Mouse (Mus musculus): ENCODE data around the gene Dennd2a. TPM values are rescaled to one million over a fixed set of nuclear protein-coding genes. Genes with fewer than 3 reads are reported as not detected.

Dennd2a gene
- polyA plus RNA-seq, 1 experiment from 2014 or later: 12.6 TPM

GRCm38 (mm10) chr6:39460040-39460439 lies 97.6 kb downstream of the Dennd2a start:
- Histone ChIP-seq H3K4me2 (no peak overlapping the region), H3K27ac (ENCODE audit: low read depth, low read length) (no peak overlapping the region), H3K36me3 (ENCODE audit: control insufficient read depth, insufficient read depth, low read length) (peaks cover 2% of the 10 kb centered on the region; the same call in 1 of the 2 replicates), H3K27me3 (replicated peaks; ENCODE audit: control insufficient read depth, insufficient read depth, low read length) (no peaks in the 10 kb centered on the region), H3K4me1 (replicated peaks; ENCODE audit: control insufficient read depth, insufficient read depth, low read length) (no peaks in the 10 kb centered on the region), H3K9me3 (ENCODE audit: control insufficient read depth, low read length) (no peaks in the 10 kb centered on the region), H3K4me3 (ENCODE audit: low read depth, low read length) (no peak overlapping the region), H3K9ac (ENCODE audit: low read depth, low read length) (no peak overlapping the region)
- no peak for DNase-seq (ENCODE audit: low spot score)
- WGBS: 92% methylated on average over 11 of the region's 11 CpGs
- ATAC-seq (replicated peaks; ENCODE audit: low FRiP score): no peak

GRCm38 (mm10) chr6:39455339-39456160 lies 102.1 kb downstream of the Dennd2a start:
- Histone ChIP-seq H3K27me3 (replicated peaks; ENCODE audit: control insufficient read depth, insufficient read depth, low read length) (no peaks in the 10 kb centered on the region), H3K9ac (ENCODE audit: low read depth, low read length) (no peak overlapping the region), H3K27ac (ENCODE audit: low read depth, low read length) (no peak overlapping the region), H3K9me3 (ENCODE audit: control insufficient read depth, low read length) (no peaks in the 10 kb centered on the region), H3K4me1 (replicated peaks; ENCODE audit: control insufficient read depth, insufficient read depth, low read length) (no peaks in the 10 kb centered on the region), H3K4me2 (no peak overlapping the region), H3K4me3 (ENCODE audit: low read depth, low read length) (no peak overlapping the region), H3K36me3 (ENCODE audit: control insufficient read depth, insufficient read depth, low read length) (peaks cover 2% of the 10 kb centered on the region; the same call in 1 of the 2 replicates)
- no peak for DNase-seq (ENCODE audit: low spot score)
- ATAC-seq (replicated peaks; ENCODE audit: low FRiP score): no peak
- 68% methylated on average over 8 of the region's 8 CpGs for WGBS

GRCm38 (mm10) chr6:39454616-39455015 lies 103.1 kb downstream of the Dennd2a start:
- DNase-seq (ENCODE audit: low spot score): no peak
- ATAC-seq (replicated peaks; ENCODE audit: low FRiP score): no peak
- 59% methylated on average over 2 of the region's 2 CpGs for WGBS
- Histone ChIP-seq H3K9me3 (ENCODE audit: control insufficient read depth, low read length) (no peaks in the 10 kb centered on the region), H3K4me3 (ENCODE audit: low read depth, low read length) (no peak overlapping the region), H3K4me1 (replicated peaks; ENCODE audit: control insufficient read depth, insufficient read depth, low read length) (no peaks in the 10 kb centered on the region), H3K27me3 (replicated peaks; ENCODE audit: control insufficient read depth, insufficient read depth, low read length) (no peaks in the 10 kb centered on the region), H3K36me3 (ENCODE audit: control insufficient read depth, insufficient read depth, low read length) (no peaks in the 10 kb centered on the region), H3K4me2 (no peak overlapping the region), H3K9ac (ENCODE audit: low read depth, low read length) (no peak overlapping the region), H3K27ac (ENCODE audit: low read depth, low read length) (no peak overlapping the region)

- no peaks in the 10 kb centered on the region for H3K27me3 ChIP-seq (replicated peaks; ENCODE audit: control insufficient read depth, insufficient read depth, low read length)
- H3K36me3 ChIP-seq (ENCODE audit: control insufficient read depth, insufficient read depth, low read length): no peaks in the 10 kb centered on the region
- no peak for ATAC-seq (replicated peaks; ENCODE audit: low FRiP score)
- no peak for DNase-seq (ENCODE audit: low spot score)
- no peaks in the 10 kb centered on the region for H3K4me1 ChIP-seq (replicated peaks; ENCODE audit: control insufficient read depth, insufficient read depth, low read length)
- no peak overlapping the region for H3K4me2 ChIP-seq
- H3K9ac ChIP-seq (ENCODE audit: low read depth, low read length): no peak overlapping the region
- no peak overlapping the region for H3K27ac ChIP-seq (ENCODE audit: low read depth, low read length)
- no peak overlapping the region for H3K4me3 ChIP-seq (ENCODE audit: low read depth, low read length)
- WGBS: 86% methylated on average over 4 of the region's 4 CpGs
- H3K9me3 ChIP-seq (ENCODE audit: control insufficient read depth, low read length): no peaks in the 10 kb centered on the region
Measured at GRCm38 (mm10) chr6:39453564-39453963, 104.1 kb downstream of the Dennd2a start.

DNA sequence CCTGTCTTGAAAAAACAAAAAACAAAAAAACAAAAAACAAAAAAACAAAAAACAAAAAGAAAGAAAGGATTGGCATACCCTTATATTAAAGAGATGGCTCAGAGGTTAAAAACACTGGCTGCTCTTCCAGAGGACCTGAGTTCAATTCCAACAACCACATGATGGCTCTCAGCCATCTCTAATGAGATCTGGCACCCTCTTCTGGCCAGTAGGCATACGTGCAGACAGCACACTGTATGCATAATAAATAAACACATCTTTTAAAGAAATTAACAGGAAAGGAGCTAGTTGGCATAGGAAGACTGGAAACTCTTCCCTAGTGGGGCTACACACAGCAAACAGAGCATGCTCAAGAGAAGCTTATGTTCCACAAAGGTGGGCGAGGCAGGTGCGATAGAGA lies 106.6 kb downstream of the Dennd2a start:
- no peaks in the 10 kb centered on the region for H3K27me3 ChIP-seq (replicated peaks; ENCODE audit: control insufficient read depth, insufficient read depth, low read length)
- no peaks in the 10 kb centered on the region for H3K36me3 ChIP-seq (ENCODE audit: control insufficient read depth, insufficient read depth, low read length)
- no peak overlapping the region for H3K27ac ChIP-seq (ENCODE audit: low read depth, low read length)
- no peaks in the 10 kb centered on the region for H3K9me3 ChIP-seq (ENCODE audit: control insufficient read depth, low read length)
- no peak overlapping the region for H3K4me3 ChIP-seq (ENCODE audit: low read depth, low read length)
- no peak for DNase-seq (ENCODE audit: low spot score)
- ATAC-seq (replicated peaks; ENCODE audit: low FRiP score): no peak
- 75% methylated on average over 3 of the region's 3 CpGs for WGBS
- no peaks in the 10 kb centered on the region for H3K4me1 ChIP-seq (replicated peaks; ENCODE audit: control insufficient read depth, insufficient read depth, low read length)
- H3K9ac ChIP-seq (ENCODE audit: low read depth, low read length): no peak overlapping the region
- no peak overlapping the region for H3K4me2 ChIP-seq

DNA sequence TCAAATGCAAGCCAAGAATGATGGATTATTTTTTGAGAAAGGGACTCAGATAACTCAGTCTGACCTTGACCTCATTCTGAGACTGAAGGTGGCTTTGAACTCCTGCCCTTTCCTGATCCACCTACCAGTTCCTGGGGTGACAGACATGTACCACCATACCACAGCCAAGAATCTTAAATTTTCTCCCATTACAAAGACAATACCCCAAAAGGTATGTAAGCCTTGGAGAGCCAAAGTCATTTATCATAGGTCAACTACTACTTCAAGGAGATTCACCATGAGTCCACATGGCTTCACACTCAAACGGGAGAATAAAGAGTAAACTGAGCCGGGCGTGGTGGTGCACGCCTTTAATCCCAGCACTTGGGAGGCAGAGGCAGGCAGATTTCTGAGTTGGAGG lies 107.1 kb downstream of the Dennd2a start:
- no peak overlapping the region for H3K4me3 ChIP-seq (ENCODE audit: low read depth, low read length)
- H3K9ac ChIP-seq (ENCODE audit: low read depth, low read length): no peak overlapping the region
- no peaks in the 10 kb centered on the region for H3K9me3 ChIP-seq (ENCODE audit: control insufficient read depth, low read length)
- no peaks in the 10 kb centered on the region for H3K27me3 ChIP-seq (replicated peaks; ENCODE audit: control insufficient read depth, insufficient read depth, low read length)
- H3K4me2 ChIP-seq: no peak overlapping the region
- WGBS: 83% methylated on average over 4 of the region's 4 CpGs
- no peak for DNase-seq (ENCODE audit: low spot score)
- no peaks in the 10 kb centered on the region for H3K36me3 ChIP-seq (ENCODE audit: control insufficient read depth, insufficient read depth, low read length)
- H3K4me1 ChIP-seq (replicated peaks; ENCODE audit: control insufficient read depth, insufficient read depth, low read length): no peaks in the 10 kb centered on the region
- H3K27ac ChIP-seq (ENCODE audit: low read depth, low read length): no peak overlapping the region
- no peak for ATAC-seq (replicated peaks; ENCODE audit: low FRiP score)

- H3K4me1 ChIP-seq (replicated peaks; ENCODE audit: control insufficient read depth, insufficient read depth, low read length): no peaks in the 10 kb centered on the region
- WGBS: 47% methylated on average over 4 of the region's 4 CpGs
- DNase-seq (ENCODE audit: low spot score) (no peak), ATAC-seq (replicated peaks; ENCODE audit: low FRiP score) (no peak)
- no peaks in the 10 kb centered on the region for H3K27me3 ChIP-seq (replicated peaks; ENCODE audit: control insufficient read depth, insufficient read depth, low read length)
- H3K36me3 ChIP-seq (ENCODE audit: control insufficient read depth, insufficient read depth, low read length): no peaks in the 10 kb centered on the region
- no peak overlapping the region for H3K9ac ChIP-seq (ENCODE audit: low read depth, low read length)
- no peak overlapping the region for H3K4me2 ChIP-seq
- no peak overlapping the region for H3K27ac ChIP-seq (ENCODE audit: low read depth, low read length)
- no peak overlapping the region for H3K4me3 ChIP-seq (ENCODE audit: low read depth, low read length)
- no peaks in the 10 kb centered on the region for H3K9me3 ChIP-seq (ENCODE audit: control insufficient read depth, low read length)
Measured at GRCm38 (mm10) chr6:39447429-39448185, 110.1 kb downstream of the Dennd2a start.

DNA sequence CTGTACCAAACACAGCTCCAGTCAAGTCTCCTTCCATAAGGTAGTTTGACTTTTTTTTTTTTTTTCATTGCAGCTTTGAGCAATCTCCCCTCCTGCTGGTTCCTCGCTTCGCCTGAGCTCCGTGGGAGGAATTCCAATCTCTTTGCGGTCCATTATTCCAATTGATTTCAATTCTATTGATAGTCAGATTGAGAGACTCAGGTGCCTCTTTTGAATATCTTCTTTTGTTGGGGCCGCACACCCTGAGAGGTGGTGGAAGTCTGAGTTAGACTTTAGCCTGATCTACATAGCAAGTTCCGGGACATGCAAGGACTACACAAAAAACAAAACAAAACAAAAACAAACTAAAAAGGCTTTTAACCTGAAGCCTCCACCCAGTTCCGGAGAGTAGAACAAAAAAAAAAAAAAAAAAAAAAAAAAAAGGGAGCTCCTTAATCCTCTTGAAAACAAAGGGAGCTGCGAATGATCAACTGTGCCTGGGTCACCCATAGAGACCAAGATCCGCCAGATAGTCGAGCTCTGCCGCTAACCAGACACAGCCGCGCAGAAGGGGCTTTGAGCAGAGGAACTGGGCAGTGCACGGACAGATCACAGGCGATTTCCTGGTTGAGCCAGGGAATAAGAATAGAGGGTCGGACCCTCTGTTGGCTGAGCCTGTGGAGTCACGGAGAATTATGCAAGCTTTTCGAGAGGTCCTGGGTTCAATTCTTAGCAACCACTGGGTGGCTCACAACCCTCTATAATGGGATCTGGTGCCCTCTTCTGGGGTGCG lies 111.7 kb downstream of the Dennd2a start:
- WGBS: 16% methylated on average over 19 of the region's 19 CpGs
- Histone ChIP-seq H3K4me3 (ENCODE audit: low read depth, low read length) (no peak overlapping the region), H3K9ac (ENCODE audit: low read depth, low read length) (no peak overlapping the region), H3K27ac (ENCODE audit: low read depth, low read length) (no peak overlapping the region), H3K9me3 (ENCODE audit: control insufficient read depth, low read length) (no peaks in the 10 kb centered on the region), H3K4me2 (peak overlapping the region; percentile 45; the same call in 1 of the 2 replicates), H3K4me1 (replicated peaks; ENCODE audit: control insufficient read depth, insufficient read depth, low read length) (no peaks in the 10 kb centered on the region), H3K36me3 (ENCODE audit: control insufficient read depth, insufficient read depth, low read length) (no peaks in the 10 kb centered on the region), H3K27me3 (replicated peaks; ENCODE audit: control insufficient read depth, insufficient read depth, low read length) (no peaks in the 10 kb centered on the region)
- DNase-seq (ENCODE audit: low spot score): no peak
- no peak for ATAC-seq (replicated peaks; ENCODE audit: low FRiP score)
